Mouse (Mus musculus) neural tube, embryonic 14.5 days (tissue): ENCODE data around the gene Prkrip1. TPM values are rescaled to one million over a fixed set of nuclear protein-coding genes. Genes with fewer than 3 reads are reported as not detected.
"Not testable (repeated sequence)": the region's sequence is repeated elsewhere in the genome, so short reads cannot be mapped to it uniquely, and the experiment has no call there.

ENCODE experiments used
- ATAC-seq: fragments of 200-750 bp; cut with Nextera tagmentation; 2 replicates; pipeline ENCODE4 v1.8.0; 2017; ENCODE audit warnings: low read depth, mild to moderate bottlenecking, moderate TSS enrichment, moderate library complexity
- H3K27ac ChIP-seq: fragments of 300-500 bp; sonication (generic); 2 replicates; pipeline ENCODE4 v1.5.1; 2014; ENCODE audit warnings: low read depth, mild to moderate bottlenecking, control low read depth, low read length, moderate library complexity, mixed read lengths
- H3K27me3 ChIP-seq: fragments of 300-500 bp; sonication (generic); 2 replicates; pipeline ENCODE4 v1.6.1; 2014; ENCODE audit warnings: low read length; ENCODE audit not compliant: control insufficient read depth, insufficient read depth
- H3K36me3 ChIP-seq: fragments of 300-500 bp; sonication (generic); 2 replicates; pipeline ENCODE4 v1.6.1; 2014; ENCODE audit warnings: low read length, mixed read lengths; ENCODE audit not compliant: control insufficient read depth, insufficient read depth
- H3K4me1 ChIP-seq: fragments of 300-500 bp; sonication (generic); 2 replicates; pipeline ENCODE4 v1.6.1; 2014; ENCODE audit warnings: low read length; ENCODE audit not compliant: control insufficient read depth, insufficient read depth
- H3K4me2 ChIP-seq: fragments of 300-500 bp; sonication (generic); 2 replicates; pipeline ENCODE4 v1.6.1; 2014; ENCODE audit warnings: mild to moderate bottlenecking, low read depth, low read length, control low read depth
- H3K4me3 ChIP-seq: fragments of 300-500 bp; sonication (generic); 2 replicates; pipeline ENCODE4 v1.5.1; 2014; ENCODE audit warnings: low read depth, low read length, control low read depth, mixed read lengths
- H3K9ac ChIP-seq: fragments of 300-500 bp; sonication (generic); replicated peaks from 2 replicates; pipeline ENCODE4 v1.6.1; 2014; ENCODE audit warnings: low read depth, mild to moderate bottlenecking, control low read depth, low read length, mixed read lengths
- H3K9me3 ChIP-seq: fragments of 300-500 bp; sonication (generic); 2 replicates; pipeline ENCODE4 v1.6.1; 2016; ENCODE audit warnings: low read length; ENCODE audit not compliant: control insufficient read depth
- WGBS: fragments of 180-500 bp; shearing (Covaris S2); extraction: QIAGEN DNeasy Blood & Tissue Kit; methylation state at CpG from one replicate; pipeline ENCODE4 v1.1.7; 2014; 5-methylcytosine and 5-hydroxymethylcytosine counted together
- polyA plus RNA-seq: library from polyadenylated mRNA; unstranded; fragments of >200 nt; fragmentation: Nextera tagmentation; extraction: Ambion mirVana; gene quantifications from 2 replicates; pipeline ENCODE4 v1.2.1, GENCODE M21; 2014

Prkrip1 gene
- polyA plus RNA-seq, 1 experiment from 2014 or later, result 71.8 TPM

DNA sequence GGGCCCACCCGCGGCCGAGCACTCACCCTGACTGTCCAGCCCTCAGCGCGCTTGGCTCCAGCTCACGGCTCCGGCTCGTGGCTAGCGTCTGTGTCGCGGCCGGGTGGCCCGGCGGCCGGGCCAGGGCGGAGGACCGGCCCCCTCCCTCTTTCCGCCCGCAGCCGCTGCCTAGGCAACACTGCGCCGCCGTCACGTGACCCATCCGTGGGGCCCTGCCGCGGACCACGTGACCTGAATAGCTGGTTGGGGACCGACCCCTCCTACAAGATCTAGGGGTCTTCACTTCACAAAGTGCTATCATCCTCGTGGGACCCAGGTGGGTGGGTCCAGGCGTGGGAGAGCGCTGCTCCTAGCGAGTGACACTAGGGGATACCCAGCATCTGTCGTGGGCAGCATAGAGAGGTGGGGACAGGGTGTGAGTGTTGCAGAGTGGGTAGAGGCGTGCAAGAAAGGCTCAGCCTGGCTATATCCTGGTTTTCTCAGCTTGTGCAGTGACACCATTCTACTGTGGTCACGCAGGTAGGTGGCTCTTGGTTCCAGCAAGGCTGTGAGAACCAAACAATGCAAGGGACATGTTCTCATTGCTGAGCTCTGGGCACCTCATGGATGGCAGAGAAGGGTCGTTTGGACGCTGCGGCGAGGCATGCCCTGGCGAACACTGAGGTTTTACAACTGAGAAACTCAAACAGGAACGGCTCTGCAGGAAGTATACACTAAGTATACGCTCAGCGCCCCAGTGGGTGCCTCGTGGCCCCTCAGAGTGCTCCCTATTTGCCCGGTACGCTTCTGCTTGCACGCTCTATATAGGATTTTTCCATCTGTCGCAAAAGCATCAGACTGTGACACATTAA, 28.0 kb downstream of the Prkrip1 start, which contains the start of gene Orai2:
Orai2 (minus strand) TSS at position 202 of the 851 bp plus-strand sequence.
- no peaks in the 10 kb centered on the region for H3K36me3 ChIP-seq

DNA sequence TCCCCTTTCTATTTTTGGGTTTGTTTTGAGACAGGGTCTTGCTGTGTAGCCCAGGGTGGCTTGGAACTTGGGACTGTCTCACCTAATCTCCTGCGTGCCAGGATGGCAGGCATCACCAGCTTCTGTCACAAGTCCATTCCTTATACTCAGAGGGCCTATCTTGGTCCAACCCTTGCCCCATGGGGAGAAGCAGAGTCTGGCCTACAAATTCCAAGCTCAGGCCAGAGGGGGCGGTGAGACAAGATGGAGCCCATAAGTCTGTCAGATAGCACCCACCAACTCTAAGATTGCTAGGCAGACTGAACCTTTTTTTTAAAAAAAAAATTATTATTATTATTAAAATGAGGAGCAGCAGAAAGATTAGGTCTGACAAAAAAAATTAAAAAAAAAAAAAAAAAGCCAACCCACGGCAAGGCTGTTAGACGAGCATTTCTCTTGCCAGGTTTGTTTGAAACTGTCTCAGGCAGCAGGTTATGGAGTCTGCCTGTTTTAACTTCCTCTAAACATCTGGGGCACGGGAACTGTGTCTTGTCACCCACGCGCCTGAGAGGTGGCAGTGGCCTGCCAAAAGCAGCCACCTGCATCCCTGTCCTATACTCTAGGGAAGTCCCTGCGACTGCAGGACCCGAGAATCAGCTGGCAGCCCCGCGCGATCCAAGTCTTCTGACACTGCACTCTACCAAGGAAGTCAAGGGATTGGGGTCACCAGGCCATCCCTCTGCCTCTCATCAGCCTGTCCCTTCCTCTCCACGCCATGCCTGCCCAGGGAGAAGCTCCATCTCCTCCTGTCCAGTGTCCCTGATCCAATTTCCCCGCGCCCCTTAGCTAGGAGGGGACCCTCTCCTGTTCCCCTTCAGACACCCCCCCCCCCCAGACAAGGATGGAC, 28.9 kb downstream of the Prkrip1 start:
- 12% methylated on average over 15 of the region's 15 CpGs for WGBS
- peak overlapping the region; percentile 55 for H3K4me3 ChIP-seq
- ATAC-seq, result no peak

More for the DNA sequence above, 28.0 kb downstream of the Prkrip1 start, which contains the start of gene Orai2:
- no peaks in the 10 kb centered on the region for H3K9me3 ChIP-seq
- peak within 1 kb of the TSS; percentile 72 for H3K9ac ChIP-seq
- peak within 1 kb of the TSS; percentile 86 for H3K4me2 ChIP-seq
- peak within 1 kb of the TSS; percentile 77 for H3K27ac ChIP-seq
- H3K27me3 ChIP-seq, result no peaks in the 10 kb centered on the region
- peaks cover 17% of the 10 kb centered on the region for H3K4me1 ChIP-seq
- peak within 1 kb of the TSS; percentile 55 for H3K4me3 ChIP-seq
- peak; percentile 89 for ATAC-seq
- WGBS, result 4% methylated on average over 47 of the region's 49 CpGs

GRCm38 (mm10) chr5:136168071-136168470, 30.7 kb downstream of the Prkrip1 start:
- Histone ChIP-seq H3K4me2 (no peak overlapping the region), H3K27ac (no peak overlapping the region), H3K4me3 (no peak overlapping the region), H3K36me3 (no peaks in the 10 kb centered on the region), H3K27me3 (no peaks in the 10 kb centered on the region), H3K9me3 (no peaks in the 10 kb centered on the region), H3K4me1 (peaks cover 13% of the 10 kb centered on the region), H3K9ac (no peak overlapping the region)
- WGBS, result 92% methylated on average over 3 of the region's 3 CpGs
- ATAC-seq, result no peak

More for the DNA sequence above, 28.9 kb downstream of the Prkrip1 start:
- H3K36me3 ChIP-seq, result no peaks in the 10 kb centered on the region
- peaks cover 17% of the 10 kb centered on the region for H3K4me1 ChIP-seq
- H3K27ac ChIP-seq, result peak overlapping the region; percentile 77
- peak overlapping the region; percentile 86 for H3K4me2 ChIP-seq
- no peaks in the 10 kb centered on the region for H3K27me3 ChIP-seq
- peak overlapping the region; percentile 72 for H3K9ac ChIP-seq
- H3K9me3 ChIP-seq, result no peaks in the 10 kb centered on the region

GRCm38 (mm10) chr5:136167296-136167695, 31.5 kb downstream of the Prkrip1 start:
- H3K4me2 ChIP-seq, result no peak overlapping the region
- no peaks in the 10 kb centered on the region for H3K9me3 ChIP-seq
- no peak overlapping the region for H3K4me3 ChIP-seq
- H3K27me3 ChIP-seq, result no peaks in the 10 kb centered on the region
- 94% methylated on average over 4 of the region's 4 CpGs for WGBS
- H3K9ac ChIP-seq, result no peak overlapping the region
- H3K27ac ChIP-seq, result no peak overlapping the region
- peaks cover 13% of the 10 kb centered on the region for H3K4me1 ChIP-seq
- ATAC-seq, result no peak
- H3K36me3 ChIP-seq, result no peaks in the 10 kb centered on the region

GRCm38 (mm10) chr5:136165246-136165645, 33.5 kb downstream of the Prkrip1 start:
- peaks cover 8% of the 10 kb centered on the region for H3K36me3 ChIP-seq
- H3K27me3 ChIP-seq, result no peaks in the 10 kb centered on the region
- no peak overlapping the region for H3K9ac ChIP-seq
- ATAC-seq, result no peak
- no peak overlapping the region for H3K4me2 ChIP-seq
- H3K9me3 ChIP-seq, result no peaks in the 10 kb centered on the region
- peaks cover 4% of the 10 kb centered on the region; the same call in 1 of the 2 replicates for H3K4me1 ChIP-seq
- H3K4me3 ChIP-seq, result no peak overlapping the region
- 69% methylated on average over 8 of the region's 8 CpGs for WGBS
- no peak overlapping the region for H3K27ac ChIP-seq

DNA sequence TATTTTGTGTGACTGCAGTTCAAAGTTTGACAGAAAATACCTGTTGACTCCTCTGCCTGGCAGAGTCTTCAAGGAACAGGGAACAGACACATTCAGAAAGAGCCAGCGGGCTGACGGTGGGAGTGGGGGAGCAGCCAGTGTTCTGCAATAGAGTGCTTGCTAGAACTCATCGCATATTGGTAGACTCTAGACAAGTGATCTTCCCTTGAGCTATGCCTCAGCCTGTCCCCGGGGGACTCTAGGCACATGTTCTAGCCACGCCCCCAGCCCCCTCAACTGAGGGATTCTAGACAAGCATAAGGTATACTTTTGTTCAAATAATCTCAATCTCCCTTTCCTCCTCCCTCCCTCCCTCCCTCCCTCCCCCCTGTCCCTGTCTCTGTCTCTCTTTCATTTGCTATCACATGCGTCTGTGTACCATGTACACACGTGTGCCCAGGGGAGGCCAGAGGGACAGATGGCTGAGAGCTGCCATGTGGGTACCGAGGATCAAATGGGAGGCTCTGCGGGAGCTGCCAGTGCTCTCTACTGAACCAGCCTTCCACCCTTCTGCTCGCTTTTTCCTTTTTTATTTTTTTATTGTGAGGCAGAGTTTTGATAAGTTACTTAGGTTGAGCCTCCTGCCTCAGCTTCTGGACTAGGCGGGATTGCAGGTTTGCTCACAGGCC, 34.8 kb downstream of the Prkrip1 start:
- no peak for ATAC-seq
- H3K9ac ChIP-seq, result no peak overlapping the region
- no peaks in the 10 kb centered on the region for H3K27me3 ChIP-seq
- no peak overlapping the region for H3K4me3 ChIP-seq
- no peaks in the 10 kb centered on the region for H3K4me1 ChIP-seq
- no peak overlapping the region for H3K4me2 ChIP-seq
- H3K27ac ChIP-seq, result no peak overlapping the region
- H3K9me3 ChIP-seq, result no peaks in the 10 kb centered on the region
- WGBS, result 57% methylated on average over 11 of the region's 11 CpGs
- peaks cover 8% of the 10 kb centered on the region for H3K36me3 ChIP-seq

- H3K4me3 ChIP-seq, H3K27ac ChIP-seq, H3K4me2 ChIP-seq, H3K9me3 ChIP-seq, H3K9ac ChIP-seq, H3K27me3 ChIP-seq, H3K4me1 ChIP-seq, H3K36me3 ChIP-seq, ATAC-seq: not testable (repeated sequence)
- WGBS, result 92% methylated on average over 10 of the region's 12 CpGs
Observed at GRCm38 (mm10) chr5:136160084-136160483, 38.7 kb downstream of the Prkrip1 start.

- WGBS, result 78% methylated on average over 5 of the region's 5 CpGs
- ATAC-seq, result no peak
- no peaks in the 10 kb centered on the region for H3K27me3 ChIP-seq
- H3K4me3 ChIP-seq, result no peak overlapping the region
- no peaks in the 10 kb centered on the region for H3K4me1 ChIP-seq
- H3K36me3 ChIP-seq, result peaks cover under 1% of the 10 kb centered on the region; the same call in 1 of the 2 replicates
- H3K9me3 ChIP-seq, result no peaks in the 10 kb centered on the region
- H3K4me2 ChIP-seq, result no peak overlapping the region
- H3K27ac ChIP-seq, result no peak overlapping the region
- no peak overlapping the region for H3K9ac ChIP-seq
Observed at GRCm38 (mm10) chr5:136155399-136155798, 43.4 kb downstream of the Prkrip1 start.
